Mouse (Mus musculus) retina, postnatal 1 day (tissue): ENCODE results near the gene Gm20388.
A peak's percentile ranks its signal among the peaks of the same experiment; 100 is the strongest.

Source experiments
- DNase-seq: peaks from one replicate; pipeline ENCODE4 v3.0.0-alpha.2; 2012

The Gm20388 gene

DNA sequence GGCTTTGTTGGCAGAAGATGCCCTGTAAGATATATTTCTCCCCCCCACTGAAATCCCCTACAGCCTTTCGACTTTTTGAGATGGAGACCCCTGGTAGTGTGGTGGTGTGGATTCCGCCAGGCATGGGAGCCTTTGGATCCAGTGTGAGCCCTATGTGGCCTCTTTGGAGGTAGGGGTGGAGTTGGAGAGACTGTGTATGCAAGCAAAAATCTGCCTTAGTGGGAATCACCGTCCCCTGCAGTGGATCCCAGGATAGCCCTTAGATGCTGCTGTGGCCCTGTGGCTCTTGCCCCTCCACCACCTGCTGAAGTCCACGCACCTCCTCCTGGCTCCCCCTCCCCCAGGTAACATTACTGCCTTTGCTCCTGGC, 514.2 kb downstream of the Gm20388 start:
- no peak for DNase-seq

DNA sequence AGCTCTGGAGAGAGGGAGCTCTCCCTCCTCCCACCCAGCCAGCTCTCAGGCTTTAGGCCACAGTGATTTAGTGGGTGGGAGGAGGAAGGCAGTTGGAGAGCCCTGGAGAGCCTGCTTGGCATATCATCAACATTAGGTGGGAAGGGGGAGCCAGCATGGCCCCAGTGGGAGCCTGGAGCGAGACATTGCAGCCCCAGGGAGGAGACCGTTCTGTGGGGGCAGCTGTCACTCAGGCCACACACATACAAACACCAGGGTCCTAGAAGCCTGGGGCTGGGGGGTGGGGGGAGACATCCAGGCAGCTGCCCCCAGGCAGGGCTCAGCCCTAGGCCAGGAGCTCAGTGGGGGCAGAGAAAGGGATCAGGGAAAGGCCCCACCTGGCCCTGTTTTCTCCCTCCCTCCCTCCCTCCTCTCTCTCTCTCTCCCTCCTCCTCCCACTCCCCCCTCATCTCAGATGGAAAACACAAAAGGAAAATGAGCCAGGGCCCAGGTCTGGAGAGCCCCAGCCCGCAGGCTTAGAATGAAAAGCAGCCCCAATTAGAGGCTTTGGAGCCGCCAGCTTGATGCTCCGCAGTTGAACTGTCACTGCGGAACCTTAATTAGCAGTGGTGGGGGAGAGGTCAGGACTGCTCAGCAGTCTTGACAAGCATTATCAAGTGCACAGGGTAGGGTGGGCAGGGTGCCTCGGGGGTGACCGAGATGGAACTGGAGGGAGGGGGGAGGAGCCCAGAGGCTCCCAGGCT, 514.7 kb downstream of the Gm20388 start:
- DNase-seq: peak; percentile 99

DNA sequence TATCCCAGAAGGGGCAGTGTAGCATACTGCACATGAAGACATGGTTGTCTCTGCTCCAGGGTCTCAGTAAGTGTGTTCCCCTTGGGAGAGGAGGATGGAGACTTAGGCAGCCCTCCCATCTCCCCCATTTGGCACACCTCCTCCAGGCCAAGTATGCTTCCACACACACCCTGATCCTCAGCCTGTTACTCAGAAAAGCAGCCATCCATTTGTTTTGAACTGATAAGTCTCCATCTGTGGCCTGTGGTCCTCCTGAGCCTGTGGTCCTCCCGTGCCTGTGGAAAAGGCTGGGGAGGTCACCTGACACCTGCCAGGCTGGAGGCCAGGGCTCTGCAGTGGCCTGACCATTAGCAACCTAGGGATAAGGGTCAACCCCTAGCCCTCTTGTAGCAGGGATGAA, 515.5 kb downstream of the Gm20388 start:
- no peak for DNase-seq

DNA sequence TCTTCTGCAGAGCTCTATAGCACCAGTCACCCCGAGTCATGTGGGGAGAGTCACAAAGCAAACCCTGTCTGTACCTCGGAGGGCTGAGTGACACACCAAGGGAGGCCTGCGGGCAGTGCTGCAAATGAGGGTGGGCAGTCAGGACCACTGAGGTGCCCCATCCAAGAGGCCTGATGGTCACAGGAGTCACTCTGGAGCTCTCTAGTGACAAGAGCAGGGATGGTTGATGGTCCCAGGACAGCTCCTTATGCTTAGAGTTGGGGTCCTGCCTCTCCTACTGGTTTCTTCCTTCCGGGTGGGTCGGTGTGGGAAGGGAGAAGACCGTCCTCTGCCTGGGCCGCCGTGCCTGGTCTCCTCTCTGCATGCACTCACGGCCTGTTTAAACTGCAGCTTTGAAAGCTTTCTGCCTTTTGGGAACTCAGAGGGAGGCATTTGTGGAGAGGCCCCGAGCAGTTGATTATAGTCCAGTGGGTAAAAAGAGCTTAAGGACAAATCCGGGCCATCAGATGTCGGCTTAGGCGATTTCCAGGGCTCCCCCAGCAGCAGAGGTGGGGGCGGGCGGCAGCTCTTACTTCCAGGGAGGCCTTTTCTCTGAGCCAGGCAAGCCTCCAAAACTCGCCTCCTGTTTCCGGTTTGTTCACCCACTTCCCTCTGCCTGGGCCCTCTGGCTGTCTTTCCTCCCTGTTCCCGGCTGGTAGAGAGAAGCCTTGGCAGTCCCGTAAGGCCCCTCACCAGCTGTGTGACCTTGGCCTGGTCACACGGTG, 516.2 kb downstream of the Gm20388 start:
- DNase-seq: peak; percentile 83

DNA sequence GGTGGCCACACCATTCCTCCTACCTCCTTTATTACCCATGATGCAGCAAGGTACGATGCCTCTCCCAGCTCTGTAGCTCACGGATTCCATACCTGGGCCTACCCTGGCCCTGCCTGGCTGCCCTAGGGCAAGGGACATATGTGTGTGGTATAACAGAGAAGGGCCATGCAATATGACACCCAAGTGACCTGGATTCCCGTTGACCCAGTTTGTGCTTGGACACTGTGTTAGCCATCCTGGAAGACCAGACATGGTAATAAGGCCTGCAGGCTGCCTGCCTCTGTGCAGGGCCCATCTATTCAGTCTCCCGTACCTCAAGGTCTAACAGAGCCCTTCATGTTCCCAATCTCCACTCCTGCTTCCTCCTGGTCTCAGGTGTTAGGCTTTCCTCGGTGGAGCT, 517.9 kb downstream of the Gm20388 start:
- peak; percentile 57 for DNase-seq

DNA sequence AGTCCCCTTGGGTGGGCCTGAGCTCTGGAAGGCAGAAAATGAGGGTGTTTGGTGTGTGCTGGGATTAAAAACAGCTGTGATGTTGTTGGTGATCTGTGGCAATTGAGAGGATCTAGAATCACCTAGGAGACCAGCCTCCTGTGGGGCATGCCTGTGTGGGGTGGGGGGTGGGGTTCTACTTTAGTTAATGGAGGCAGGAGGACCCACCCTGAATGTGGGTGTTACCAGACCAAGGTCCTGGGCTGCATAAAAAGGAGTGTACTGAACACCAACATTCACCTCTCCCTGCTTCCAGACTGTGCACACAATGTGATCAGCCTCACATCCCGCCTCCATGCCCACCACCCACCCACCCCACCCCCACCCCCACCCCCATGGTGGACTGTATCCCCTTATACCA, 518.5 kb downstream of the Gm20388 start:
- no peak for DNase-seq

DNA sequence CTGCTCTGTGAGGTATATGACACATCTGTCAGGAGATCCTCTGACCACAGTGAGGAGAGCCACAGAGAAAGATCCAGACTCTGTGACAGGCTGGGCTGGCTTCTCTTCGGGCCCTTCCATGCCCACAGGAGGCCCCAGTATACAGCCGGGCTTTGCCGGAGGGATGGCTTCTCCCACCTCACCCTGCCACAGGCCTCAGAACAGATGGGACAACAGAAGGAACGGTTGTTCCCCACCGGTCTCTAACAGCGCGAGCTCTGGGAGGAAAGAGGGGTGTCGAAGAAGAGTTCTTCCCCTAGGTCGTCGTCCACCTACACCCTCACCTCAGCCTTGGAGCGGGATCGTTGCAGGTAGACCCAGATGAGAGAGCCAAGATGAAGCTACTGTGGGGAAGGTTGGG, 520.4 kb downstream of the Gm20388 start:
- DNase-seq: no peak

DNA sequence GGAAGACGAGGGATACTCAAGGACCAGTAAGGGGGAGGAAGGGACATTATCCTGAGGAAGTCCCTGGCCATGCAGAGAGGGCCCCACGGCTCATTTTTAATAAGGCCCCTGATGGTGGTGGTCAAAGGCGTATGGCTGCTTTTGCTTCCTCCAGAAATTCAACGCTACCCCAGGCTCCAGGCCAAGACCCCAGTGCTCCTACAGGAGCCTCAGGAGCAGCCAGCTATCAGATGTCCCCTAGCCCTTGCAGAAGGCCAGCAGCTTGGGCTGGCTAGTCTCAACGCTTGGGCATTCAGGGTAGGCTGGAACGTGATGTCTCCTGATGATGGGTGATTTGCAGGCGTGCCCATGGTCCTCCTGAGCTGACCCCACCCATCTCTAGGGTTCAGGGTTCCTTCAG, 521.8 kb downstream of the Gm20388 start:
- DNase-seq: no peak

DNA sequence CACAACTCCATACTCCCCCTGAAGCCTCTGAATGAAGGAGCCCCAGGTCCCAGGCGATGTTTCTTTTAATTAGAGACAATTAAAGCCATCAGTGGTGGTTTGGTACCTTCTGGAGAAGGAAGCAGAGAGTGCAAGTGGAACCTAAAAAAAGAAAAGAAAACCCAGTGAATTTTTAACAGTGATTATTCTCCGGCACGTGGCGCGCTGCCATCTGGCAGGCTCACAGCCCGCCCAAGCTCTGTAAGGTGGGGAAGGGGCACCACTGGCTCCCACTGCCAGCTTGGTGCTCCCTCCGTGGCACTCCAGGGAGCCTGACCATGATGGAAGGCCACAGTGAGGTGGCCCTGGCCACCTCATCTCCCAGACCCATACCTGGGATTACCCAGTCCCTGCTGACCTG, 522.5 kb downstream of the Gm20388 start:
- no peak for DNase-seq

DNA sequence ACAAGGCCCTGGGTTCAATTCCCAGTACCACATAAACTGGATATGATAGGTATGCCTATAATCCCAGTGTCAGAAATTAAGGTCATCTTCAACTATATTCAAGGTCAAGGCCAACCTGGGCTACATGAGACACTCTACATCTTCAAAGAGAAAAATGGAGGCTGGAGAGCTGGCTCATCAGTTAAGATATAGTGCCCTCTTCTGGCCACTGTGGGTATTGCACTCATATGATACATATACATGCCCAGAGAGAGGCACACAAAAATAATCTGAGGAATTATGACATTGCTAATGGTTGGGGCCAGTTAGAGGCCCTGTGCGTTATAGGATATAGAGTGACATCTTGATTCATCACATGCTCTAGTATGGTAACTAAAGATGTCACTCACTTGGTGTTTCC, 523.1 kb downstream of the Gm20388 start:
- peak; percentile 55 for DNase-seq

DNA sequence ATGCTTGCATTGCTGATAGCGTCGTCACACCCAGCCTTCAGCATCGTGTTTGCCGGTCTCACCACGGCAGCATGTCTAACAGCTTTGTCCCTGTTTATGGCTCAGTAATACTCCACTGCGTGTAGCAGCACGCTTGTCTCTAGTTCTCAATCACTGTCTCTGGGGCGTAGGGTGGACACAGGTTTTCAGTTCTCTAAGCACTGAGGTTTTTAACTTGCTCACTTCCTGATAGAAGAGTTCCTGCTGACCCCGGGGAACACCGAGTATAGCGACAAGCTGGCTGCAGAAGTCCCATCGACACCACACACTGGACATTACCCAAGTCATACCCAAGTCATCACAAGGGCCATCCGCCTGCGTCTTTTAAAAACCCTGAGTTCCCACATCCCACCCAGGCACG, 525.1 kb downstream of the Gm20388 start:
- DNase-seq: no peak

DNA sequence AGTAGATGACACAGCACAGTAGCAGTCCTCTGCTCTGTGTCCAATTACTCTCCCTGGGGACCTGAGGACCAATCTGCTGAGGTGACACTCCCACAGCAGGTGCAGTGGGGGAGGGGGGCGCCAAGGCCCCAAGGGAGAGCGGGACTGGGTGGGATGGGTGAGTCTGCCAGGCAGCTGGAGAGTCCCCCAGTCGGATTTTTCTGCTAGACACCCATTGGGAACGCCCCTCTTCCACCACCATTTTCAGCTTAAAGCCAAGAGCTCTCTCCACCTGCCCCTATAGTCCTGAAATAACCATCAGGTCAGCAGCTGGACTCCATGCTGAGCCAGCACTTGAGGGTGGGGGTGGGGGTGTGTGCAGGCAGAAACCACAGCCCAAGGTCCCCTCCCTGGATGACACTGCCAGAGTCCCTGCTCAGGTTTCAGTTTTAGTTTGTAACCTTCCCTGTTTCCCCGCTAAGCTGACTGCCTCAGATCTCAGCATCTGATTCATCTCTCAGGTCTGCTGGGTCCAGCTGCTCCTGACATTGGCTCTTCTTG, 525.9 kb downstream of the Gm20388 start:
- peak; percentile 52 for DNase-seq

DNA sequence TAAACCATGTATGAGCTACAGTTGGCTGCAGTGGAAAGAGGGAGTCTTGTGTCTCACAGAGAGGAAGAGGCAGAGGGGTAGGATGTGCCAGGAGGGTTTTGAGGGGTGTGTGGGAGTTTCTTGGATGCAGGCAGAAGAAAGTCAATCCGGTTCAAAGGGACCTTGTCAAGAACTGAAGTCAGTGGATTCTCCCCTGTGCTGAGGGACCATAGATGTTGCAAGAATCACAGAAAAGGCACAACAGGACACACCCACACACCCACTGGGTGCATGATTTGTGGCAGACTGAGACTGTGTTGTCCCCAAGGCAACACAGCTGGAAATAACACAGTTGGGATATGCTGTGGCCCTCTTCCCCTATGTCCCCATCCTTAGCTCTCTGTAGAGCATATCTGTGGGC, 526.6 kb downstream of the Gm20388 start:
- no peak for DNase-seq

DNA sequence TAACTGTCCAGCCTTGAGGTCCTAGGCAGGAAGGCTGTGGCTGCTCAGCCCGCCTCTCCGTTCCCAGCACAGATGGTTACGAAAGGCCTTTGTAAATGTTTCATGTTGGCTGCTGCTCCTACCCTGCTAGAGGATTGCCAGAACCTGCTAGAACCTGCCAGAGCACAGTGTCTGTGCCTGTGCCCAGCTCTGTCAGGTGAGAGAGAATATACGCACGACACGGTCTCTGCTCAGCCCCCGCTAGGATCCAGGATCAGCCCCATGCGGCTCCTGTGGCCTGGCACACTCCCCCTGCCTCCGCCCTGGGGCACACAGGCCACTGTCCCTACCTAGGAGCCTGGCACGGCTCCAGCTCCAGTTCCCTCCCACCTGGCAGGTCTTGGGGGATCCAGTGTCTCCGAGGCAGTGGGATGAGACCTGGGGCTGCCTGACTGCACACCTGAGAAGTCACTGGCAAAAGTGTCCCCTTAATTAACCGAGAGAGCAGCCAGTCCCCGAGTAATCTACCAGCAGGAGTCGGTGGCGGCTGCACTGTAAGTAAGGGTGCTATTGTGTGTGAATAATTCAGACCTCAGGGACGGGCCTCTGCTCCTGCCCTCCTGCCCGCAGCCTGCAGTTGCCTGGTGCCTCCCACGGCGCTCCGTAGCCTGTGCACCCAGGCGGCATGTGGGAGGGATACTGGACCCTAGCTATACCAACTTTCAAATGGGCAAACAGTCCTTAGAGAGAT, 527.2 kb downstream of the Gm20388 start:
- peak; percentile 49 for DNase-seq

DNA sequence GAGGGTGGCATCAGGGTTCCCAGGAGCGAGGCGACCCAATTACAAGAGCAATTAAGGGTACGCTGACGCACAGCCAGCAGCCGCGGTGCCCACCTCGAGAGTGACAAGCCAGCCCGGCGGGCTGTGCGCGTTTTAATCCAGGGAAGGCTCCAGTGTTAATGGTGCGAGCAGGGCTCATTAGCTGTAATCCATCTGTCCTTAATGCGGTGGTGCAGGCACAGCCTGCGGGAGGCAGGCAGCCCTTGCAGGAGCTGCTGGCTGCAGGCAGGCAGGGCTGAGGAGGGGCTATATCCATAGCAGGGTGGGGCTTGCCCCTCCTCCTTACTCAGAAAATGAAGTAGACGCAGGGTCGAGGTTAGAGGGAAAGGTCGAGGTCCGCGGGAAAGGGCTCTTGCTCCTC, 528.7 kb downstream of the Gm20388 start:
- DNase-seq: peak; percentile 94

DNA sequence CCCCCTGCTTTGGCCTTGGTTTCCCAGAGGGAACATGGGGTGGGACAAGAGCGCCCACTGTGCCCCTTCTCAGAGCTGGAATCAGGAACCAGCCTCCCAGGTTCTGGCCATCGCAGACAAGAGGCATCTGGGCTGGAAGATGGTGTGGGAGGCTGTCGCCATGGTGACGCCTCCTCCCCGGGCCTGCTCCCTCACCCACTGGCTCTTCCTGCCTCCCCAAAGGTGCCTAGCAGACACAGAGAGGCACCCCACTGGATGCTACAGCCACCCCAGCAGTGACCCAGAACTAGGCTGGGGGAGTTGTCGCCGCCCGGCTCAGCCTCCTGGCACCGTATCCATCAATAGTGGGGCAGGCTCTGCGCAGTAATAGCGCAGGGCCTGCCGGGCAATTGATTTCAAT, 530.1 kb downstream of the Gm20388 start:
- DNase-seq: peak; percentile 54

DNA sequence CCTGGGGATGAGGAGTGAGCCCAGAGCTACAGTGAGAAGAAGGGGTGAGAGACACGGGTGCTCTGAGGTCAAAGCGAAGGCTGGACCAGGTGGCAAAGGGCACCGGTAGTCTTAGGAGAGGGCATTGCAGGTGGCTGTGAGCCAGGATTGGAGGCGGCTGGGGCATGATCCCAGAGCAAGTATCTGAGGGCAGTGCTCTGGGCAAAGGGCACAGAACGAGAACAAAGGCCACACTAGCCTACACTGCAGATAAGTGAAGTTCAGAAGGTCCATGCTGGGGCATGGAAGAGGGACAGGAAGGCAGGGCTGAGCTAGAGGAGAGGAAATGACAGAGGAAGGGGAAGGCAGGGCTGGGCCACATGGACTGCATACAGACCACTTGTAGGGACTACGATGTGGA, 531.0 kb downstream of the Gm20388 start:
- no peak for DNase-seq

DNA sequence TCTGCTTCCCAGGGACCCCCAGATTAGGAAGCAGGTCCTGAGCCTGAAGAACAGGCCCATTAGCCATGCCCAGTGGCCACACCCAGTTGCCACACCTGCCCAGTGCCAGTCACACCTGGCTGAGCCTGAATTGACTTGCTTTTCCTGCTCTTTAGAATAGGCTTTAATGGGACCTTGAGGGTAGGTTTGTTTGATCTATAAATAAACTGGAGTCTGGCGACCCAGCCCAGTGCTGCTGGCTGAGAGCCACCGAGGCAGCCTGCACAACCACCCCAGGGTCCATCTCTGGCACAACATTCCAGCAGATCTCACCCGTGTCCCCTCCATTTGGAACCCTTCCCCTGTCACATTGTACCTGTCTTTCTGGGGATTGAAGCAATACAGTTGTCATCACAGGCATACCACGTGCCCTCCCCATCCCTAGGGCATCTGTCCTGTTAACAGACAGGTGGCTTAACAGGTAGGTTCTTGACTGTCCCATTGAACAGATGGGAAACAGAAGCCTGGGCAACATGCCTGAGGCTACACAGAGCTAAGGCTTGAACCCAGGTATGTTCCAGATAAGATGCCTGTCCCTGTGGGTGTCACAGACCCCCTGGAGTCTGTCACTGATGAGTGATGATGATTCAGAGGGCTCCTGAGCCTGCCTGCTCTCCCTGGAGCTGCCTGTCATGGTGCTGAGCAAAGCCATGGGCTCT, 531.8 kb downstream of the Gm20388 start:
- no peak for DNase-seq

DNA sequence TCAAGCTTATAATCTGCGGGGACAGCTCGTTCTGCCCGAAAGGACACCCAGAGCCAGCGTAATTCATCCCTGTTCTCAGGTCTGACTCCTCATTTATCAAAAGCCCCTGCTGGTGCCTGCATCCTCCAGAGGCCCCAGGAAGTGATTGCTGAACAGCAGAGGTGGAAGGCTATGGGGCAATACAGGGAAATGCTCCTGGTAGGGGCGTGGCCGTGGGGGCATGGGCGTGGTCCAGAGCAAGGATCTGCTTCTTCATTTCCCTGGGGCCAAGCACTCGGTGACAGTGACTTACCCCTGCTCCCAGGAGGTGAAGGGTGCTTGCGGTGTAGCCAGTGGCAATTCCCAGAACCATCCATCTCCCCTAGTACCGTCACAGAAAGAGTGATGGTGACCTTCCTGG, 534.6 kb downstream of the Gm20388 start:
- DNase-seq: no peak

DNA sequence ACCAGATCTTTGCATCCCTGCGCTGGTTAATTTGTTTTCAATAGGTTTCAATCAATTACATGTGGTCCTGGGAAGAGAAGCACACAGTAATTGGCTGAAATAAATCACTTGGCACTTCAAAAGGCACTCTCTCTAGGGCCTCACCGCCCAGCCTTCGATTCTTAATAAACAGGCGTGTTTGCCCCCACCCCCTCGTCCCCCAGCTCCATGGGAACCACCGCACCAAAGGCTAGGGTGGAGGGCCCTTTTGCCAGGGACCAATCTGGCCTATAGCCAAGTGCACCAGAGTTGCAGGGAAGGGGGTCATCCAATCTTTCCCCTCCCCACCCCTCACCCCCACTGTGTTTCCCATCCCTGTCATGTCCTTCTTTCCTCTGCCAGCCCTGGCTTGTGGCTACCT, 537.5 kb downstream of the Gm20388 start:
- DNase-seq: peak; percentile 56

DNA sequence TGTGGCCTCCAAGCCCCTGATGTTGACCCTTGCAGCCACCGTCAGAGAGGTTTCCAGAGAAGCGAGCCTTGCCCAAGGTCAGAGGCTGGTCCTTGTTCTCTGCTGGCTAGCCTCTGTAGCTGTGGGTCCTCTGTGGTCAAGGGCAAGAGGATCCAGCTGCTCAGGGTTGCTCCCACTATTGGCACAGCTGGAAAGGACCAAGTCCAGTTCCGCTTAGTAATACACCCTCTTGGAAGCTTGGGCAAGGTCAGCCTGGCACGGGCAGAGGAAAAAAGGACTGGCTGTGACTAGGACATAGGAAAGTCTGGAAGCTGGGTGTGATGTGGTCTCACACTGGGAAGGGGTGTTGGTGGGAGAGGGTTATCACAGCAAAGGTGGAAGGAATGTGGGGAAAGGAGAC, 538.5 kb downstream of the Gm20388 start:
- DNase-seq: no peak

DNA sequence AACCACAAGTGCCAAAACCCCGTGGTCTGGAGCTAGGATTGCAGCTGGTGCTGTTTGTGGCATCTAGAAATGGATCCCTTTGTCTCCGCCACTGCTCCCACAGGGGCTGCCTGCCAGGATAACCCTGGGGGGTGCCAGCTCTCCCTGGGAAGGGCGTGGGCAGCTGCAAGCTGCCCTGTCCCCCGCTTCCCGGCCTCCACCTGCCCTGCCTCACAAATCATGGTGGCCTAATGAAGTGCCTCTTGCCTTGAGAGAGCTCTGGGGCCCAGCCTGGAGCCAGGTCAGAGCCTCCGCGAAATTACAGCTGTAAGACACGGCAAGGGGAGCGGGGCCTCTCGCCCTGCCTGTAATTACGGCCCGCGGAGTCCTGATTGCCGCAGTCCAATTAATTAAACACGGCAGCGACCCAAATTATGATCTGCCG, 539.0 kb downstream of the Gm20388 start:
- peak; percentile 91 for DNase-seq

DNA sequence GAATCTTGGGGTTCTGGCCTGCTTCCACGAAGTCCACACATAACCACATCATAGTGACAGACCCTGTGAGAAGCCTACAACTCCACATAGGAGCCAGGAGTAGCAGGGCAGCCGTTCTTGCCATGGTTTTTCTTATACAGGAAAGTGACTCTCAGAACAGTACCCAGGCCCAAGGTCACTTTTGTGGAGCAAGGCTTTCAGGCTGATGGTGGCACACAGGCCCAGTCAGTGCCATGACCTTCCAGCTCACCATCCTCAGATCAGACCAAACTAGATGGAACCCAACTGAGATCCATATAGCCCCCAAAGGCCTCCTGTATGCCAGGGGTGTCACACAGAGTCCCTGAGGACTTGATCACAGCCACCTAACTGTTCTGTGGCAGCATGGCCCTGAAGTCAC, 541.5 kb downstream of the Gm20388 start:
- DNase-seq: no peak
